Mouse (Mus musculus) kidney, adult 18-20 months (tissue): Measurements from ENCODE around the gene Gm7942.
"Not testable (repeated sequence)": the region's sequence is repeated elsewhere in the genome, so short reads cannot be mapped to it uniquely, and the experiment has no call there.

Source experiments
- DNase-seq: peaks from one replicate; pipeline ENCODE4 v3.0.0; 2021

Gm7942 gene

DNA sequence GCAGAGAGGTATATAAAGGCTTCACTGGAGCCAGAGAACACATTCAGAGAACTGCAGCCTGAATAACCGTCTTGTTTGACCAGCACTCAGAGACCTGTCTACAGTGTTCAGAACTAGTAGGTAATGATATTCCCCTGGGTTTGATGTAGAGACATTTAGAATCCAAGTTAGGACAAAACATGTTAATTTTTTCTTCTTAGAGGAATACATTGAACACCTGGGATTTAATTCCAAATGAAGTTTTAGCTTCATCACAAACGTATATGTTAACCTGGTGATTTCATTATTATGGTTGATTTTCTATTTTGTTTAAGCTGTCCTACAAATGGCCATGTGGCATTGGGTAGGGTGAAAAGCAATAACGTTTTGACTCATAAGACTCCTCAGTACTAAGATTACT, at the start of gene Gm7942:
Gene Gm7942 (plus strand): TSS at position 301 of the 400 bp plus-strand sequence.
- DNase-seq: not testable (repeated sequence)
